Mouse (Mus musculus): ENCODE data around the gene Smc5. TPM values are rescaled to one million over a fixed set of nuclear protein-coding genes. Genes with fewer than 3 reads are reported as not detected.

Gene Smc5
- polyA plus RNA-seq, 1 experiment = 25.2 TPM

DNA sequence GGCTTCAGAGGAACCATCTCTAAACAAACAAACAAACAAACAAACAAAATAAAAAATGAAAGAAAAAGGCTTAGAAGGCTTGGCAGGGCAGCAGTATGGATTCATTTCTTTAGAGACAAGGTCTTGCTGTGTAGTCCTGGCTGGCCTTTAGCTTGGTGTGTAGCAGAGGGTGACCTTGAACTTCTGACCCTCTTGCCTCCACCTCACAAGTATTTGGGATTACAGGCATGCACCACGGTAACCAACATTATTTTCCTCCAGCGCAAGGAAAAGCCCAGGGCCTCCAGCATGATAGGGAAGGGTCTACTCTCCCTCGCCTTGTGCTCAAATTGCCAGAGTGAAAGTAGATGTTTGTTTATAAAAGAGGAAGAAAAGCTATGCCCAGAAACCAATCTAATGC lies 98.6 kb downstream of the Smc5 start:
- Histone ChIP-seq H3K36me3 (ENCODE audit: control insufficient read depth, insufficient read depth, low read length) (no peaks in the 10 kb centered on the region), H3K27ac (ENCODE audit: control insufficient read depth, insufficient read depth, low read depth, low read length) (no peak overlapping the region), H3K27me3 (ENCODE audit: control insufficient read depth, insufficient read depth, low read length) (no peaks in the 10 kb centered on the region), H3K4me3 (ENCODE audit: control insufficient read depth, low read depth, low read length) (no peak overlapping the region), H3K4me1 (ENCODE audit: control insufficient read depth, insufficient read depth, low read length) (no peaks in the 10 kb centered on the region)
- TF ChIP-seq POLR2A (IDR thresholded peaks at IDR 0.05; ENCODE audit: control insufficient read depth, low read depth, low read length) (no peak), CTCF (IDR thresholded peaks at IDR 0.05; ENCODE audit: control insufficient read depth, insufficient read depth, insufficient replicate concordance, low read depth, low read length) (no peak)

DNA sequence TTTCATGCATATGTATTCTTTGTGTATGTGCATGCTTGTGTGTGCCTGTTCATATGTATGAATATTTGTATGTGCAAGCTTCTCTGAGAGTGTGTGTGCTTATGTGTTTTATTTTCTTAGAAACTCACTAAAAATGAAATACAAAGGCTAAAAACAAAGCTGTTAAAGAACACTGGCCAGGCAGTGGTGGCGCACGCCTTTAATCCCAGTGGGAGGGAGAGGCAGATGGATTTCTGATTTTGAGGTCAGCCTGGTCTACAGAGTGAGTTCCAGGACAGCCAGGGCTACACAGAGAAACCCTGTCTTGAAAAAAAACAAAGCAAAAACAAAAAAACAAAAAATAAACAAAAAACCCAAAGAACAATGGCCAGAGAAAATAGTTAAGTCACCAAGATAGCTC lies 102.6 kb downstream of the Smc5 start:
- no peaks in the 10 kb centered on the region for H3K4me1 ChIP-seq (ENCODE audit: control insufficient read depth, insufficient read depth, low read length)
- no peak overlapping the region for H3K27ac ChIP-seq (ENCODE audit: control insufficient read depth, insufficient read depth, low read depth, low read length)
- no peak for TF ChIP-seq POLR2A (IDR thresholded peaks at IDR 0.05; ENCODE audit: control insufficient read depth, low read depth, low read length)
- no peak for TF ChIP-seq CTCF (IDR thresholded peaks at IDR 0.05; ENCODE audit: control insufficient read depth, insufficient read depth, insufficient replicate concordance, low read depth, low read length)
- no peak overlapping the region for H3K4me3 ChIP-seq (ENCODE audit: control insufficient read depth, low read depth, low read length)
- H3K36me3 ChIP-seq (ENCODE audit: control insufficient read depth, insufficient read depth, low read length) = no peaks in the 10 kb centered on the region
- no peaks in the 10 kb centered on the region for H3K27me3 ChIP-seq (ENCODE audit: control insufficient read depth, insufficient read depth, low read length)

DNA sequence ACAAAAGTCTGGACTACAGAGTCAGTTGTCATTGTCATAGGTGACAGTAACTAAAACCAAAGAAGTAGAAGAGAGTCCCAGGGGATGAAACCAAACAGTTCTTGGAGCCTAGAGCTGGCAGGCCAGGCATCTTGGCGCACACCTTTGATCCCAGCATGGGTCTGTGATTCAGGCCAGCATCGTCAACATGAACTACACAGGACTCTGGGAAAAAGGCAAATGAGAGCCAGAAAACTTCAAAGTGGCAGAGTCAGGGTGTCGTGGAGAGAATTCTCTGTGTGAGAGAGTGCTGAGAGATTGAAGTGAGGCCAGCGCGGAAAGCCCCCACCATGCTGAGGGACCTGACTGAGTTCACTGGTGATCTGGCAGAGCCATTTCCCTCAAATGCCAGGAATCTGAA lies 103.2 kb downstream of the Smc5 start:
- Histone ChIP-seq H3K27me3 (ENCODE audit: control insufficient read depth, insufficient read depth, low read length) (no peaks in the 10 kb centered on the region), H3K4me3 (ENCODE audit: control insufficient read depth, low read depth, low read length) (no peak overlapping the region), H3K36me3 (ENCODE audit: control insufficient read depth, insufficient read depth, low read length) (no peaks in the 10 kb centered on the region), H3K27ac (ENCODE audit: control insufficient read depth, insufficient read depth, low read depth, low read length) (no peak overlapping the region), H3K4me1 (ENCODE audit: control insufficient read depth, insufficient read depth, low read length) (no peaks in the 10 kb centered on the region)
- TF ChIP-seq POLR2A (IDR thresholded peaks at IDR 0.05; ENCODE audit: control insufficient read depth, low read depth, low read length) = no peak

DNA sequence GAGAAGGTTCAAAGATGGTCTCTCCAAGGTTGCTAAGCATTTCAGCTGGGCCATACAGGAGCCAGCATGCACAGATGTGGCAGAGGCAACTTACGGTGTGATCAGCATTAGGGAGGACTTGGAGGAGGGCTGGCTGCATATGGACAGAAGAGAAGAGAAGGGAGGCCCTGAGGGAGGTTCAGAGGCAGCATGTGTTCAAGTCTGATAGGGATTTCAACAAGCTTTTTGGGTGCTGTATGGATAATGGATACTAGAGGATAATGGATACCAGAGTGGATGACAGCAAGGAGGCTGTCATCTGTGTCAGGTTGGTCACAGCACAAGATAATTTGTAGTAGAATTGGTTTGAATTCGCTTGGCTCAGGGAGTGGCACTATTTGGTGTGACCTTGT lies 104.0 kb downstream of the Smc5 start:
- Histone ChIP-seq H3K36me3 (ENCODE audit: control insufficient read depth, insufficient read depth, low read length) (no peaks in the 10 kb centered on the region), H3K27ac (ENCODE audit: control insufficient read depth, insufficient read depth, low read depth, low read length) (no peak overlapping the region), H3K4me1 (ENCODE audit: control insufficient read depth, insufficient read depth, low read length) (no peaks in the 10 kb centered on the region), H3K4me3 (ENCODE audit: control insufficient read depth, low read depth, low read length) (no peak overlapping the region), H3K27me3 (ENCODE audit: control insufficient read depth, insufficient read depth, low read length) (no peaks in the 10 kb centered on the region)
- no peak for TF ChIP-seq CTCF (IDR thresholded peaks at IDR 0.05; ENCODE audit: control insufficient read depth, insufficient read depth, insufficient replicate concordance, low read depth, low read length)
- no peak for TF ChIP-seq POLR2A (IDR thresholded peaks at IDR 0.05; ENCODE audit: control insufficient read depth, low read depth, low read length)

DNA sequence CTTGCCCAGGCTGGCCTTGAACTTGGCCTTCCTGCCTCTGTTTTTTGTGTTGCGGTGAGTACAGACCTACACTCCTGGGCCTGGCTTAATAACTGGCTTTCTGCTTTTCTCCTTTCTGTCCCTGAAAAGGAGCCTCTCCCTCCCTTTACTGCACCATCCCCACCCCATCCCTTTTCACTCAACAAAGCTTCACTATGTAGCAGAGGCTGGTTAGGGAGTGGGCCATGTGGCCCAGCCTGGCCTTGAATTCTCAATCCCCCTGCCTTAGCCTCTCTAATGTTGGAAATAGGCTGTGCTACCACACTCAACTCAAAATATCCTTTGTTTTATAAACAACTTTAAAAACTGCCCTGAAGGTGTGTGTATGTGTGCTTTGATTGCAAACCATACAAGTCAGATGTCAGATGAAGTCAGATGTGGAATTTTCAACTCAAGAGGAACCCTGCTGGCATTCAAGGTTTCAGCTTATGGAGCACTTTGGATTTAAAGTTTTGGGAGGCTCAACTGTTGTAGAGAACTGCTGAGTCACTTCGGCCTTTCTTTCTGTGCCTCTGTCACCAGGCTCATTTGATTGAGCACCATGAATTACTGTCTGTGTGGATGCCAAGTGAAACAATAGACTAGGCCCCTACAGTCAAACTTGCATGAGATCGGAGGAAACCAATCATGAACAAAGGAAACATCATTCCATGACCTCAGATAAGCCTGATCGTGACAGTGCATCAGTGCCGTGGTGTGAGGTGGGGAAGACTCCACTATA lies 104.6 kb downstream of the Smc5 start:
- no peaks in the 10 kb centered on the region for H3K36me3 ChIP-seq (ENCODE audit: control insufficient read depth, insufficient read depth, low read length)
- TF ChIP-seq CTCF (IDR thresholded peaks at IDR 0.05; ENCODE audit: control insufficient read depth, insufficient read depth, insufficient replicate concordance, low read depth, low read length) (no peak), POLR2A (IDR thresholded peaks at IDR 0.05; ENCODE audit: control insufficient read depth, low read depth, low read length) (no peak)
- H3K4me3 ChIP-seq (ENCODE audit: control insufficient read depth, low read depth, low read length) = no peak overlapping the region
- no peaks in the 10 kb centered on the region for H3K27me3 ChIP-seq (ENCODE audit: control insufficient read depth, insufficient read depth, low read length)
- no peak overlapping the region for H3K27ac ChIP-seq (ENCODE audit: control insufficient read depth, insufficient read depth, low read depth, low read length)
- H3K4me1 ChIP-seq (ENCODE audit: control insufficient read depth, insufficient read depth, low read length) = no peaks in the 10 kb centered on the region

DNA sequence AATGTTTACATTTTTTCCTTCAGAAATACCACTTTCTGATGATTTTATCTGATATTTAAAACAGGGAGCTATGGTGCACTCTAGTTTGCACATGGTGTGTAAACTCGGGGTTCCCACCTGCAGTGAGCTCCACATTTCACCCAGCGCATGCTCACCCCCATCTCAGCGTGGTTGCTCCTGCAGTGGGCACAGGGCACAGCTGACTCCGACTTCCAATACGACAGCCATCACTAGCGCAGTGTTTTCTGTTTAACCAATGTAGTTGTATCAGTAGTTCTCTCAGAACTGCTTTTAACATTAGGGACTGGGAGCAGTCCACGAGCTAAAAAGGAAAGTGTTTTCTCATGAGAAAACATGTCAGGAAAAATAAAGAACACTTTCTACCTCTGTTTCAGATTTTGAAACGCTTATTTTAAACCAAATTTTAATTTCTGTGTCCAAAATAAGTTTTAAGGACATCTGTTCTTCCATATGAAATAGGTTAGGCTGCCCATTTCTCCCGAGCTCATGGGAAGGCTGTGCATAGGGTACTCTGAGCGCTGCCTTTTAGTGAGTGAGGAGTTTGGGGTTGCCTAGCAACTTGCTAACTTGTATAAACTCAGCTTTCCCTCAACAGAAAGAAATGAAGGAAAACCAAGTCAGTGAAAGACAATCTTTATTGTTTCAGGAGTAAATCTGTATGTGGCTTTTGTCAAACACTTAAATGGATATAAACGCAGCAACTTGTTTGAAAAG lies 107.0 kb downstream of the Smc5 start:
- Histone ChIP-seq H3K27ac (ENCODE audit: control insufficient read depth, insufficient read depth, low read depth, low read length) (no peak overlapping the region), H3K36me3 (ENCODE audit: control insufficient read depth, insufficient read depth, low read length) (no peaks in the 10 kb centered on the region), H3K4me1 (ENCODE audit: control insufficient read depth, insufficient read depth, low read length) (no peaks in the 10 kb centered on the region), H3K27me3 (ENCODE audit: control insufficient read depth, insufficient read depth, low read length) (no peaks in the 10 kb centered on the region), H3K4me3 (ENCODE audit: control insufficient read depth, low read depth, low read length) (no peak overlapping the region)
- TF ChIP-seq CTCF (IDR thresholded peaks at IDR 0.05; ENCODE audit: control insufficient read depth, insufficient read depth, insufficient replicate concordance, low read depth, low read length) (no peak), POLR2A (IDR thresholded peaks at IDR 0.05; ENCODE audit: control insufficient read depth, low read depth, low read length) (no peak)

DNA sequence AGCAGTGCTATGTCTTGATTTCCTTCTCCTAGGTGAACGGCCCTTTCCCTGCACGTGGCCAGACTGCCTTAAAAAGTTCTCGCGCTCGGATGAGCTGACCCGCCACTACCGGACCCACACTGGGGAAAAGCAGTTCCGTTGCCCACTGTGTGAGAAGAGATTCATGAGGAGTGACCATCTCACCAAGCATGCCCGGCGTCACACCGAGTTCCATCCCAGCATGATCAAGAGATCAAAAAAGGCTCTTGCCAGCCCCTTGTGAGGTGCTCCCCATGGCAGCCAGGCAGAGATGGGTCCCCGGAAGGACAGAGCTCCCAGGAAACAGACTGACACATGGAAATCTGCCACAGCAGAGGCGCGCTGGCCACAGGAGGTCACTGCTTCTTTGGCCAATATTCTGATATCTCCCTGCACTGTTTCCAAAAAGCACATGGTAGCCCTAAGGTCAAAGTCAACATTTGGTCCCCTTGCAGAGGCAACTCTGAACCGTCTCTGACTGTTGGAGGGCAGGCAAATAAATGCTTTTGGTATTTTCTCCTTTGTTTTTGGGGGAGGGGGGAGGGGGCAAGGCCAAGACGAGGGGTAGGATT lies 109.0 kb downstream of the Smc5 start:
- no peak overlapping the region for H3K4me3 ChIP-seq (ENCODE audit: control insufficient read depth, low read depth, low read length)
- H3K27ac ChIP-seq (ENCODE audit: control insufficient read depth, insufficient read depth, low read depth, low read length) = no peak overlapping the region
- H3K4me1 ChIP-seq (ENCODE audit: control insufficient read depth, insufficient read depth, low read length) = no peaks in the 10 kb centered on the region; the same call in 1 of the 2 replicates
- TF ChIP-seq POLR2A (IDR thresholded peaks at IDR 0.05; ENCODE audit: control insufficient read depth, low read depth, low read length) (no peak), CTCF (IDR thresholded peaks at IDR 0.05; ENCODE audit: control insufficient read depth, insufficient read depth, insufficient replicate concordance, low read depth, low read length) (no peak)
- H3K27me3 ChIP-seq (ENCODE audit: control insufficient read depth, insufficient read depth, low read length) = no peaks in the 10 kb centered on the region
- no peaks in the 10 kb centered on the region for H3K36me3 ChIP-seq (ENCODE audit: control insufficient read depth, insufficient read depth, low read length)

Measured in testis, adult 2 months (tissue).